Mouse (Mus musculus) kidney, postnatal 14 days (tissue): ENCODE measurements around the gene Spint2.

Experiments used
- DNase-seq: peaks from one replicate; pipeline ENCODE4 v3.0.0; 2022; ENCODE audit warnings: mixed read lengths

Gene Spint2

GRCm38 (mm10) chr7:29281201-29282073 lies at the start of gene Spint2:
Gene Spint2 (minus strand): TSS chr7:29281912.
- peak; percentile 95 for DNase-seq

GRCm38 (mm10) chr7:29328984-29329383 lies 47.3 kb upstream of the Spint2 start:
- no peak for DNase-seq

- DNase-seq: no peak
These were observed 45.4 kb upstream of the Spint2 start for GRCm38 (mm10) chr7:29327087-29327486.

- no peak for DNase-seq
These were observed 37.9 kb upstream of the Spint2 start for GRCm38 (mm10) chr7:29319337-29320307.

GRCm38 (mm10) chr7:29318115-29318911 lies 36.6 kb upstream of the Spint2 start:
- no peak for DNase-seq

- DNase-seq: no peak
These were observed 35.8 kb upstream of the Spint2 start for GRCm38 (mm10) chr7:29317558-29317957.

GRCm38 (mm10) chr7:29316976-29317375 lies 35.3 kb upstream of the Spint2 start:
- no peak for DNase-seq

- no peak for DNase-seq
These were observed 34.5 kb upstream of the Spint2 start for GRCm38 (mm10) chr7:29316137-29316734.

- DNase-seq: no peak
These were observed 33.3 kb upstream of the Spint2 start for GRCm38 (mm10) chr7:29314844-29315628.

GRCm38 (mm10) chr7:29313572-29314261 lies 32.0 kb upstream of the Spint2 start:
- DNase-seq: no peak

- no peak for DNase-seq
These were observed 31.3 kb upstream of the Spint2 start for GRCm38 (mm10) chr7:29313051-29313450.

GRCm38 (mm10) chr7:29309749-29310148 lies 28.0 kb upstream of the Spint2 start:
- DNase-seq: no peak

GRCm38 (mm10) chr7:29309221-29309721 lies 27.6 kb upstream of the Spint2 start:
- peak; percentile 41 for DNase-seq

- DNase-seq: peak; percentile 93
These were observed 25.8 kb upstream of the Spint2 start for GRCm38 (mm10) chr7:29307350-29308104.

GRCm38 (mm10) chr7:29306619-29307018 lies 24.9 kb upstream of the Spint2 start:
- DNase-seq: peak; percentile 37

GRCm38 (mm10) chr7:29306108-29306507 lies 24.4 kb upstream of the Spint2 start:
- no peak for DNase-seq

- DNase-seq: no peak
These were observed 23.7 kb upstream of the Spint2 start for GRCm38 (mm10) chr7:29305263-29305988.

- no peak for DNase-seq
These were observed 23.0 kb upstream of the Spint2 start for GRCm38 (mm10) chr7:29304463-29305262.
